Mouse (Mus musculus) ovary, postnatal 14 days (tissue): Measurements from ENCODE around the gene Jup.

Experiments used
- DNase-seq: peaks from one replicate; pipeline ENCODE4 v3.0.0; 2022; ENCODE audit warnings: low spot score

Gene Jup

DNA sequence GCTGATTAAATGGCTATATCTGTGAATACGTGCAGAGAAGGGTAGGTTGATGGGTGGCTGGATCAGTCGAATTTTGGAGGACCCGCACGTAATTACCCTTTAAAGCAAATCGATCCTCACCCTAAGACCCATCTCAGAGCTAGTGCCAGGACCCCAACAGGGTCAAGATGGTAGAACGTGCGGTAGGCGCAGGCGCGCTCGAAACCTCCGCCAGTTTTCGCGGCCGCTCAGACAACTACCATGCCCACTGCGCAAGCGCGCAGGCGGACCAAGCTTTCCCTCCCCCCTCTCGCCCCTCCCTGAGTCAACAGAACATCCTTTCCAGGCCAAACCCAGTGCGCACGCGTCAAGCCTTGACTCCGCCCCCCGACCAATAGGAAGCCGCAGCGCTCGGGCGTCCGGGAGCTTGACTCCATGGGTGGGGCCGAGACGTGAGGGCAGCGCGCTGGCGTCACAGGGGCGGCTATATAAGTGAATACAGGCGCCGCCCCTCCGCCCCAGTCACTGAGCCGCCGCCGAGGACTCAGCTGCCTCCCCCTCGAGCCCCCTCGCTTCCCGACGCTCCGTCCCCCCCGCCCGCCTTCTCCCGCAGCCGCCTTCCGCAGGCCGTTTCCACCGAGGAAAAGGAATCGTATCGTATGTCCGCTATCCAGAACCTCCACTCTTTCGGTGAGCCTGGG is 77.9 kb downstream of the Jup start, which contains the start of gene Eif1:
Gene Eif1 (plus strand): TSS at position 394 of the 680 bp plus-strand sequence.
- peak; percentile 100 for DNase-seq
